Mouse (Mus musculus) macrophage (primary cell): ENCODE data around the gene Nos1ap. TPM values are rescaled to one million over a fixed set of nuclear protein-coding genes. Genes with fewer than 3 reads are reported as not detected.

Source experiments
- H3K27ac ChIP-seq: fragments of 350-480 bp; formaldehyde crosslinking; 2 replicates; pipeline ENCODE4 v1.9.0; 2021
- H3K36me3 ChIP-seq: fragments of 350-480 bp; formaldehyde crosslinking; 2 replicates; pipeline ENCODE4 v1.9.0; 2021; ENCODE audit errors: inconsistent target
- H3K4me3 ChIP-seq: fragments of 350-480 bp; formaldehyde crosslinking; 2 replicates; pipeline ENCODE4 v1.9.0; 2021; ENCODE audit errors: inconsistent target
- H3K79me2 ChIP-seq: fragments of 350-480 bp; formaldehyde crosslinking; 2 replicates; pipeline ENCODE4 v1.9.0; 2021; ENCODE audit errors: inconsistent target
- WGBS: methylation state at CpG from one replicate; pipeline ENCODE4 v1.1.7; 2026; ENCODE audit warnings: inconsistent platforms; ENCODE audit not compliant: missing documents; 5-methylcytosine and 5-hydroxymethylcytosine counted together
- polyA plus RNA-seq: library from polyadenylated mRNA; stranded (reverse); fragments of 250-400 nt; gene quantifications from 3 replicates; pipeline ENCODE4 v1.2.4, GENCODE M21; 2018; ENCODE audit warnings: inconsistent platforms

The Nos1ap gene
- polyA plus RNA-seq, 1 experiment from 2014 or later: 1.5 TPM

GRCm38 (mm10) chr1:170510595-170511240 is 78.9 kb downstream of the Nos1ap start:
- H3K27ac ChIP-seq: no peak overlapping the region
- H3K4me3 ChIP-seq: no peak overlapping the region
- WGBS: 13% methylated on average over 3 of the region's 3 CpGs
- no peaks in the 10 kb centered on the region for H3K36me3 ChIP-seq
- no peaks in the 10 kb centered on the region for H3K79me2 ChIP-seq

DNA sequence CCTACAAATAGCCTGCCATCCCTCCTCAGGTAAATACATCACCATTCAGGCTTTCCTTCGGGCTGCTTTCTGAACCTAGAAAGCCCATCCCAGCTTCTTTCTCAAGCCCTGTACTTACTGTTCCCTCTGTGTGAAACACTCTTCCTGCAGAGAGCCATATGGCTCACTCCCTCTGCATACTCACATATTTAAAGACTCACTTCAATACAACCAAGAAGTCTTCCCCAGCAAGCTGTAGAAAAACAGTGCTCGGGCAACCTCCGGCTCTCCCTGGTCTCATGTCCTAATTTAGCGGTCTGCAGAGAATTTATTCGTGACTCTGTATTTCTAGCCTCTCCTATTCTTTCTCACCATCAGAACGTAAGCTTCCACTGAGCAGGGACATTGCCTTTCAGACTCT is 83.4 kb downstream of the Nos1ap start:
- Histone ChIP-seq H3K27ac (no peak overlapping the region), H3K4me3 (no peak overlapping the region), H3K36me3 (no peaks in the 10 kb centered on the region), H3K79me2 (no peaks in the 10 kb centered on the region)
- 95% methylated on average over 6 of the region's 6 CpGs for WGBS

DNA sequence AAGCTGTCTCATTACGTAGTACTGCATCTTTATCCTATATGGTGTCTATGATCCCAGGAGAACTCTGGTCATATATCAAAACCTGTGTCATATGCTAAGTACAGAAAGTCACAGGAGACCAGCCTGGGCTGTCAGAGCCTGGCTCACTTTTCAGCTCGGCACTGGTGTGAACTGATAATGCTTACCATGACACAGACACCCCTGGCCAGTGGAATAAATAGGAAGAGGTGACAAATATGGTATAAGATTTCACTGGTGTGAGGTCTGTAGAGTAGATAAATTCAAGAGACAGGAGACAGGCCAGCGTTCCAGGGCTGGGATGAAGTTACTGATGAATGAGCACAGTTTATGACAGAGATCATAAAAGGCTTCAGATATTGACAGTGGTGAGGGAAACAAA is 84.6 kb downstream of the Nos1ap start:
- Histone ChIP-seq H3K79me2 (no peaks in the 10 kb centered on the region), H3K36me3 (no peaks in the 10 kb centered on the region), H3K27ac (no peak overlapping the region), H3K4me3 (no peak overlapping the region)
- 92% methylated on average over 3 of the region's 3 CpGs for whole genome bisulfite sequencing

GRCm38 (mm10) chr1:170504378-170504777 is 85.3 kb downstream of the Nos1ap start:
- Histone ChIP-seq H3K4me3 (no peak overlapping the region), H3K36me3 (no peaks in the 10 kb centered on the region), H3K27ac (no peak overlapping the region), H3K79me2 (no peaks in the 10 kb centered on the region)
- WGBS: 96% methylated on average over 4 of the region's 4 CpGs

- H3K27ac ChIP-seq: no peak overlapping the region
- no peaks in the 10 kb centered on the region for H3K36me3 ChIP-seq
- H3K4me3 ChIP-seq: no peak overlapping the region
- 94% methylated on average over 4 of the region's 4 CpGs for WGBS
- no peaks in the 10 kb centered on the region for H3K79me2 ChIP-seq
Observed at GRCm38 (mm10) chr1:170503277-170503739, 86.4 kb downstream of the Nos1ap start.

GRCm38 (mm10) chr1:170502491-170503276 is 87.0 kb downstream of the Nos1ap start:
- WGBS: 86% methylated on average over 11 of the region's 11 CpGs
- no peak overlapping the region for H3K27ac ChIP-seq
- H3K4me3 ChIP-seq: no peak overlapping the region
- no peaks in the 10 kb centered on the region for H3K36me3 ChIP-seq
- no peaks in the 10 kb centered on the region for H3K79me2 ChIP-seq

DNA sequence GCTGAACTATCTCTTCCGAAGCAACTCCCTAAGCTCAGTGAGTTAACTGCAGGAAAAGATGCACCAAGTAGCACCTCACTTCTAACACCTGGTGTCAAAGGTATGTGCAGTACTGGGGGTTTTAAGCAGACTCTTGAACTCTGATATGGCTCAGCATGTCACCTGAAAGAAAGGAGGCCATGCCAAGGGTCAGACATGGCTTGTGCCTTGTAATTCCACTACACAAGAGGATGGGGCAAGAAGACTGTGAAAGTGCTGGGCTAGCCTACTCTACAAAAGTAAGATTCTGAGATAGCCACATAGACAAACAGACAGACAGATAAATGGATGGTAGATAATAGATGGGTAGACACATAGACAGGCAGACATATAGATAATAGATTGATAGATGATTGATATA is 87.7 kb downstream of the Nos1ap start:
- WGBS: 82% methylated on average over 1 of the region's 1 CpGs
- Histone ChIP-seq H3K4me3 (no peak overlapping the region), H3K79me2 (no peaks in the 10 kb centered on the region), H3K27ac (no peak overlapping the region), H3K36me3 (no peaks in the 10 kb centered on the region)

DNA sequence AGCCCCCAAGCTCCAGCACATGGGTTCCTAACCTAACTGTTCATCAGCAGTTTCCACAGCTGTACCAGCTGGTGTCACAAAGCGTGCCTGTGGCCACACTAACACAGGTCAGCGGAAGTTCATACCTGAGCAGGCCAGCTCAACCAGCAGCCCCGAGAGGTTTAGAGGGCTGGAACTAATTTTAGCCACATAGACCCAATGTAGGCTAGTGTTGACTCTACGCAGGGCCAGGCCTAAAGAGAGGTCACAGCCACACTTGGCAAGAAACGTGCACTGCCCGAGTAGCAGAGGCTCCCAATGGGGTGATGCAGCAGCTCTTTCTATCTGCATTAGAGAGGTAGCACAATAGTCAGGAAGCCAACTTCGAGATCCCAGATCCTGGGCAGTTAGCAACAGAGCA is 88.1 kb downstream of the Nos1ap start:
- no peak overlapping the region for H3K4me3 ChIP-seq
- no peak overlapping the region for H3K27ac ChIP-seq
- 96% methylated on average over 7 of the region's 7 CpGs for WGBS
- H3K79me2 ChIP-seq: no peaks in the 10 kb centered on the region
- no peaks in the 10 kb centered on the region for H3K36me3 ChIP-seq

DNA sequence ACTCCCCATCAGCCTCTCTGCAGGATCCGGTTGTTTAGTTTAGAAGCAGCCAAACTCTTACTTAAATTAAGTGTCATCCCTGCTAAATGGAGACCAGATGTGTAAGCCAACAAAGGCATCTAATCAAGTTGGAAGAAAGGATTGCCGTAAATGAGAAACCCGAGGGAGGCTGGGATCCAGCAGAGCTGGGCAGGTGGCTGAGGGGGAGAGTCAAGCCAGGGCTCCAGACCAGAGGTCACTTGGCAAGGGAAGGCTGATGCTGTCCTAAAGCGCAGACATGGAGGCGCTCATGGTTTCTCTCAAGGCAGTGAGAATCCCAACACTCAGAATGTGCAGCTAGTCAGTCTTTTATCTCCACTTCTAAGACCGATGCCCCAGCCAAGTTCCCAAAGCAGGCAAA is 89.8 kb downstream of the Nos1ap start:
- WGBS: 98% methylated on average over 6 of the region's 6 CpGs
- H3K4me3 ChIP-seq: no peak overlapping the region
- no peaks in the 10 kb centered on the region for H3K79me2 ChIP-seq
- no peak overlapping the region for H3K27ac ChIP-seq
- no peaks in the 10 kb centered on the region for H3K36me3 ChIP-seq

DNA sequence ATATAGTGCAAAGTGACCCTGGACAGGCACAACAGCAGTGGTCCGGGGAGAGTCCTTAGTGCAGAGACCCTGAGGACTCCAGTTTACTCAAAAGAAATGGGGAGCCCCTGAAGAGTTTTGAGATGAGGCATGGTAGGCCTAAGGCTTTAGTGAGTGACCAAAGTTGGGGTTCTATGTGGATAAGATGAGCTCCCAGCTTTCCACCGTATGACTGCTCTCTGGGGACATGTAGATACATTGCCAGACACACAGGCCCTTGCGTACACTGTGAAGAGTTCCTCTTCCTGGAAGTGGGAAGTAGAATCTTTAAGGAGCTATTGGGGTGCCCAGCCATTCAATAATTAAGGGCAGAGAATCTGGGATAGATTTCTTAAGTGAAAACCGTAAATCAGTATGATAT is 90.2 kb downstream of the Nos1ap start:
- Histone ChIP-seq H3K4me3 (no peak overlapping the region), H3K27ac (no peak overlapping the region), H3K36me3 (no peaks in the 10 kb centered on the region), H3K79me2 (no peaks in the 10 kb centered on the region)
- 94% methylated on average over 4 of the region's 4 CpGs for WGBS

- 97% methylated on average over 4 of the region's 4 CpGs for WGBS
- H3K4me3 ChIP-seq: no peak overlapping the region
Observed at GRCm38 (mm10) chr1:170498645-170499044, 91.0 kb downstream of the Nos1ap start.

DNA sequence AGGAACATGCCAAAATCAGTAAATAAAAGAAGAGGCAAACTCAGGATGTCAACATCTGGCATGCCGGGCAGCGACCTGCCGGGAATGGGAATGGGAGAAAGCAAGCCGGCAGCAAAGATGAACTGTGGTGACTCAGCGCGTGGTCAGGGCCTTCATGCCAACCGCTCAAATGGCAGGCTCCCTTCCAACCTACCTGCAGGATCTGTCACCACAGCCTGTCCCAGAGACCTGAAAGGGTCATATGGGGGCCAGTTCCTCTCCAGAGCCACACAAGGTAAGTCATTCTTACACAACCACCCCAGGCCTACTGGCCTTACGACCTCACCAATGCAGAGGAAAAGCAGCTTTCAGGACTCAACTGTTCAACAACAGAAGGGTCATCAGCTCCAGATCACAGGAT is 93.4 kb downstream of the Nos1ap start:
- 83% methylated on average over 8 of the region's 8 CpGs for WGBS
- Histone ChIP-seq H3K4me3 (no peak overlapping the region), H3K27ac (no peak overlapping the region), H3K79me2 (no peaks in the 10 kb centered on the region), H3K36me3 (no peaks in the 10 kb centered on the region)

More at GRCm38 (mm10) chr1:170498645-170499044, 91.0 kb downstream of the Nos1ap start:
- H3K36me3 ChIP-seq: no peaks in the 10 kb centered on the region
- H3K27ac ChIP-seq: no peak overlapping the region
- no peaks in the 10 kb centered on the region for H3K79me2 ChIP-seq

- no peak overlapping the region for H3K4me3 ChIP-seq
- no peaks in the 10 kb centered on the region for H3K36me3 ChIP-seq
- H3K27ac ChIP-seq: no peak overlapping the region
- no peaks in the 10 kb centered on the region for H3K79me2 ChIP-seq
- 94% methylated on average over 13 of the region's 13 CpGs for WGBS
Observed at GRCm38 (mm10) chr1:170495538-170496183, 94.0 kb downstream of the Nos1ap start.

DNA sequence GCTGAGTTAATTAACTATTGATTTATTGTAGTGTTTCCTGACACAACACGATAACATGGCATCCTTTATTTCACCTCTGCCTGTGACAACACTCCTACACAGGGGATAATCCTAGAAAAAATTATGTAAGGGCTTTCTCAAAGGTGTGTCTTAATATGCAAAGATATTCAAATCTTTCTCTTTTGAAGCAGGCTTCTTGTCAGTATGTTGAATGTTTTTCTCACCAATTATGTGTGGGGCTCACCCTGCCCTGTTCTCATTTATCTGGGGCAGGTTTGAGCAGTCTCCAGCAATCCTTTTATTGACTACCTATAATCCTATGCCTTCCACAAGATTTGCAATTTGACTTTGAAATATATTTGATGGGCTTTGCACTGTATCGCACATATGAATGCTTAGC is 97.1 kb downstream of the Nos1ap start:
- H3K79me2 ChIP-seq: no peaks in the 10 kb centered on the region
- no peak overlapping the region for H3K27ac ChIP-seq
- WGBS: 86% methylated on average over 2 of the region's 2 CpGs
- H3K4me3 ChIP-seq: no peak overlapping the region
- no peaks in the 10 kb centered on the region for H3K36me3 ChIP-seq

DNA sequence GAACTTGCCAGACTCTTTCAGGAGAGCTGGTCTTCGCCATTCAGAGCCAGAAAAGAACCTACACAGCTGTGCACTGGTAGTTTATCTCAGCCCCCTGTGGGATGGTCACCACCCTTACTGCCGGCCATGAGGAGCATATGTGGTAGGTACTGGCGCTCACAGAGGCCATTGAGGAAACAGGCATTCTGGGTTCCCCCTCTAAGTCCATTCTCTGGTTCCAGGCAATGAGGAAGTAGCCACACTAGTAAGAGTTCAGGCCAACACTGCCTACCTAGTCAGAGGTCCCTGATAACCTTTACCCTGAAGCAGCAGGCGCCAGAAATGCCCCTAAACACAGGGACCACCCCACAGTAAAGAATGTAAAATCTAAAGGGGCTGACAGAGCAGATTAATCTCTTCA is 97.6 kb downstream of the Nos1ap start:
- Histone ChIP-seq H3K27ac (no peak overlapping the region), H3K79me2 (no peaks in the 10 kb centered on the region), H3K36me3 (no peaks in the 10 kb centered on the region), H3K4me3 (no peak overlapping the region)
- WGBS: 71% methylated on average over 4 of the region's 4 CpGs
